Mouse (Mus musculus) gastrocnemius, postnatal 36 days (tissue): ENCODE measurements around the gene N4bp2. TPM values are rescaled to one million over a fixed set of nuclear protein-coding genes. Genes with fewer than 3 reads are reported as not detected.

Source experiments
- DNase-seq, 2 experiments: peaks; one replicate each; pipeline ENCODE4 v3.0.0; 2022
- intact Hi-C: fragments of 180-260 bp; cut with DNase I; formaldehyde crosslinking; loops from one replicate; pipeline ENCODE4 v1.15.1; 2025
- total RNA-seq, 2 experiments: library from RNA; stranded (reverse); gene quantifications; 2 replicates each; pipeline ENCODE4 v1.2.3; 2021

Gene N4bp2
- total RNA-seq, 2 experiments from 2014 or later: 6.5 to 9.1 TPM

DNA sequence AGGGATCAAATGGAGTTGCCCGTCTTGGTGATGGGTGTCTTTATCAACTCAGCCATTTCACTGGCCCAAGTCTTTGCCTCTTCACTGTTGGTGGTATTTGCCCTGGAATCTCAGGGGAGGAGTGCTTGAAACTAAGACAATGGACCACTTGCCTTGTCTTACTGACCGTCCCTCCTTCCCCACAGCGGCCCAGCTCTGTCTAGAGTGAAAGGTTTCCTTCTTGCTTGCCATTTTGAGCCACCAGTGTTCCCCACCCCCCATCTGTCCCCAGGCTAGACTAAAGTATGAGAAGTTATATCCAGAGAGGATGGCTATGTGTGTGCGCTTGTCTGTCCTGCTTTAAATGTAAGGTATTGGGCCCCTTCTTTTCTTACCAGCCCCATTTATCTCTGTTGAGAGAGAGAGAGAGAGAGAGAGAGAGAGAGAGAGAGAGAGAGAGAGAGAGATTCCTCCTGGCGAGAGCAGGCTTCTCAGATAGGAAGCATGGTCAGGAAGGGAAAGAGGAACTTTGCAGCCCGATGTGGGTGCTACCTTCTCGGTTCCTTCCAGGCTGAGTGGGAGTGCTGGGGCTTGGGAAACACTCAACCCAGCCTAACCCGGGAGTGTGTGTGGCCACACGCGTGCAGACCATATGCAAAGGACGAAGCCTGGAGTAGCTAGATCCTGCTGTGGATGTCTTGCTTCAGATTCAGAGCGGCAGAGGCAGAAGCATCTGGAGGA lies 97.1 kb downstream of the N4bp2 start:
- intact Hi-C loops: no loop called here
- no peak for DNase-seq

DNA sequence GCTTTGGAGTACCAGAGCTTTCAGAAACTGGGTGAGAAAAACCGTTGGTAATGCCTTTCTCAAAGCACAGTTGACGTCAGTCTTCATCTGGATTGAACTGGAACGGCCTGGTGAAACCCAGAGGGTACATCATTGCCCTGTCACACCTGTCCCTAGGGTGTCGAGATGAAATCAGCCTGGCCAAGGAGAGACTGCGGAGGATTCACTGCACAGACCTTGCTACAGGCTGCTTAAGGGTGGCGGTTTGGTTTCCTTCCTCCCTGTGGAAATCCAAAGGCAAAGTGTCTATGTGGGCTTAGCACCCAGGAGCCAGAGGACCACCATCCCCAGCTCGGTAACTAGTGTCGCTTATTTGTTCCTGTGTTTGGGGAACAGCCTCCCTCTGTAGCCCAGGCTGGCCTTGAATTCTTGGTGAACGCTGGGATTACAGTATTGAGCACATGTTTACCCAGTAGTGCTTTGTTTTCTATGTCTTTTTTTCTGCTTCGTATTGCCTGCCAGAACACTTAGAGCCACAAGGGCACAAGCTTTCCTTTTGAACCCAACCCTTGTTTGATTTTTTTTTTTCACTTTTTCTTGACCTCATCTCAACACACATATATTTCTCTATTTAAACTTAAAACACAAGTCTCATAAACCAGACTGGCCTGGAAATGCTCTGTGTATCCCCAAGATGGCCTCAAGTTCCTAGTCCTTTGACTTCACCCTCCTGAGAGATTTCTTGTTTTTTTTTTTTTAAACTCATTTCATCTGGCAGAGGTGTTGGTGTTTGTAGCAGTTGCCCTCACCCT lies 98.0 kb downstream of the N4bp2 start, which contains the start of gene Rhoh:
Rhoh (plus strand) TSS at position 60 of the 791 bp plus-strand sequence.
- intact Hi-C loops: no loop called here
- DNase-seq: no peak

DNA sequence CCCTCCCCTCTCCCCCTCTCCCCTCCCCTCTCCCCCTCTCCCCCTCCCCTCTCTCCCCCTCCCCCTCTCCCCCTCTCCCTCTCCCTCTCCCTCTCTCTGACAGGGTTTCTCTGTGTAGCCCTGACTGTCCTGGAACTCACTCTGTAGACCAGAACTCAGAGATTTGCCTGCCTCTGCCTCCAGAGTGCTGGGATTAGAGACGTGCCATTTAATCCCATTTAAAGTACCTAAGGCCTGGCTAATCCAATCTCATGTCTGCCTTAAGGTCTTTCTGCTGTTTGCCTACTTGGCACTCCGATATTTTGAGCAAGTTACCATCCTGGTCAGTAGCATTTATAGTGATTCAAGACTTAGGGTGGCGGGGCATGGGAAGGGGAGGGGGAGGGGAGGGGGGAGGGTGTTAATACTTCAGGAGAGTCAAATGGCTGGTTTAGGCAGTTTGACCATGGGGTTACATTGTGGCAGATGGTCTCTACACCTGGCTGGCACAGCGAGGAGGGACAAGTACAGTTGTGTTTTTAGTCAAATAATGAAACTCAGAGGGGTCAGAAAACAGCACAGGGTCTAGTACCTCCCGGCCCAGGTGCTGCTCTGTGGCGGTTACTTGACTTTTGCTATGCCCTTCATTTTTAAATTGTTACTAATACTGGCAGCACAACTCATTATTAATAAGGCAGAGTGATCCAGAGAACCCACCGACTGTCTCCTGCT lies 99.1 kb downstream of the N4bp2 start:
- intact Hi-C loops: no loop called here
- no peak for DNase-seq

DNA sequence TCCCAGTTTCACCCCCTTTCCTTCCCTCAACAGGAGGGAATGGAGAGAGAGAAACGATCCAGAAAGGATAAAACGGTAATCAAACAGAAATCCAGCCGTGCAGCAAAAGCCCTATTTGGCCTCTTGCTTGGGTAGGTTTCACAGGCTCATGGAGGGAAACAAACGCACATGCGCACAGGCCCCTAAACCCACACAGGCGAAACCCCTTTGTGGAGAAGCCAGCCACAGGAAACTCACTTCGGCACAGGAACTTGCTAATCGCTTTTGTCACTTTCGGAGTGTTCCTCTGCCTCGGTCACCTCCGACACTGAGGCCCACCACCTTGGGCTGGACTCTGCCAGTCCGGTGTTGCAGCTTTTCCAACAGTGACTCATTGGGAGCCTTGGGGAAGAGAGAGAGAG lies 100.0 kb downstream of the N4bp2 start:
- DNase-seq: peak; percentile 9 to 21
- intact Hi-C loops: no loop called here

DNA sequence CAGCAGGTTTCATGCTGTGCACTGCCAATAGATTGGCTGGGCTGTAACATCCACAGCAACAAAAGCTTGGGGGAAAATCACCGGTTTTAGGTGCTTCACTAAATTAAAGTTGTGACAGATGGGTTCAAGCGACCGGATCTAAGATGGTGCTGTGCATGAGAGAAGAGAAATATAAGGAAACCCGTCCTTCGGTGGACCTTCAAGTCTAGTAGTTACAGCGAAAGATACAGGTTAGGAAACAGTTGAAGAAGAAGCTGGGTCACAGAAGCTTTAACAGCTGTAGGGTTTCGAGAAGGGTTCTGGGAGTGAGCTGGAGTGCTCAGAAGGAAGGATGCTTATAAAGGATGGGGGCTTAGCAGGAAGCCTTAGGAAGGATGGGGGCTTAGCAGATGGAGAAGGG lies 101.2 kb downstream of the N4bp2 start:
- DNase-seq: no peak
- intact Hi-C loops: no loop called here

DNA sequence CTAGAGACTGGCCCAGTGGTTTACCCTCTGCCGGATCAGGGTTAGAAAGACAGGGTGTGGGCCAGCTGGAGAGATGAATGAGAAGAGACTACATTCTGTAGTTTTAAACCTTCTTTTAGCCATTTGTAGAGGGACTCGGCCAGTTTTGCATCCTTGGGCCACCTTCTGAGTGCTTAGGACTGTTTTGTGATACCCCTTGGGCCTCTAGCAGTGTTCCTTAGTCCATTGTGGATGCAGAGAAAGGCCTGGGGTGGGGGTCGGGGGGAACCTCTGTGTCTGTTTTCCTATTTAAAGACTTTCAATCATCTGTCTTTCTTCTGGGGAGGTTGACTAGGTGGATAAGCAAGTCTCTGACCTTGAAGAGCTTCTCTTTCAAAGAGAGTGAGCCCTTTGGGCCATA lies 101.6 kb downstream of the N4bp2 start:
- no peak for DNase-seq

DNA sequence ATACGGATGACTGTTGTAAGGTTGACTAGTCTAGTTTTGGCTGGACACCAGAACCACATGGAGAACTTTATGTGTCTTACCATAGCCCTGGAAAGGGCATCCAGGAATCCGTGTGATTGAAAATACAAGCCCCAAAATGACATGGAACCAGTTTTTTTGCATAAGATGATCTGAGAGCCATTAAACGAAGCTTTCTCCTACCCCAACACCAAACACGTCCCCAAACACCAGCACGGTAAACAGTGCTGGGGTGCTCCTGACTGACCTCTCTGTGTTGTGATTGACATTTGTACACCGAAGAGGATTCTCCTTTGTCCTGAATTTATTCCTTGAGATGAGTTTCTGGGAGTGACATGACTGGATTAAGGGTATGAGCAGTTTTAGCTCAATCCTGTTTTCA lies 103.3 kb downstream of the N4bp2 start:
- DNase-seq: no peak
- intact Hi-C loops: no loop called here

More for the DNA sequence above, 101.6 kb downstream of the N4bp2 start:
- intact Hi-C loops: no loop called here

DNA sequence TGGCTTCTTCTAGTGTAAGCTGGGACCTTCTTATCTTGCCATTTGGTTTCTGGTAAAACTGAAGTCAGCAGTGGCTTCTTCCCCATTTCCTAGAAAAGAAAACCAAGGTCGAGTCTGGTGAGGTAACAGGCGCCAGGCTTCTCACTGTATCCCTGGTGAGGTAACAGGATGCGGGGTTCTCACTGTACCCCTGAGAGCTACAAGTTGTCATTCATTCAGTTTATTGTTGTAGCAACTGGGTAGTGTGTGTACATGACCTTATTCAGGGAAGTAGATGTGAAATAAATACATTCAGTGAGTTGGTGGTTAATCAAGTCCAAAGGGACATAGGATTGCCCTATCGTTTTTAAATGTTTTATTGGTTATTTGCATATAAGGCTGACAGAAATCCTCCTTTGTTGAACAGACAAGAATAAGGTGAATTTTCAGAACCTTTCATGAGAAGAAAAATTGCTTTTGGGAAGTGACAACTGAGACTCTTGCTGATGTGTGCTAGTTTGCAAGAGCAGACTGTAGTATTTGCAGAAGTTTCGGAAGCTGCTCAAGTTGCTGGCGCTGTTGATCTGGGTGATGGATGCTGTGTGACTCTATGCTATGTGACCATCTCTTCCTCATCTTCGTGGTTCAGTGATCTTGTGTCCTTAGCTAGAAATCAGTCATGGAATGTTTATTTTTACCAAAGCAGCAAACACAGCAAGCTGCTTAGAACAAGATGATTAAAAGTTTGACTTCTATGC lies 104.2 kb downstream of the N4bp2 start:
- DNase-seq: no peak
- intact Hi-C loops: no loop called here

DNA sequence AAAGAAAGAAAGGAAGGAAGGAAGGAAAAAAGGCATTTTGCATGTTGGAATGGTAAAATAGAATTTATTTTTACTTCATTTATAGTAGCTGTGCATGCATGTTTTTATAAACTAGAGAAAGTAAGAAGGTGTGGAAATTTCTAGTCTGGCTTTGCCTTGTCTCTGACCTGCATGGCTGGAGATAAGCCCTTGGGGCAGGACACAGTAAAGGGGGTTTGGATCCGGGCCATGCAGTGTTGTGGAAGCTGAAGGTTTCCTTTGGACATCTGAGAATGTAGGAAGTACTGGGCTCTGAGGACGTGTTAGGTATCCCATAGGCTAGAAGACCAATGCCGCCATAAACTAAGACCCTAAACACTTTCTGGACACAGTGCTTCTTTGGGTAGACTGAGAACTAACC lies 105.1 kb downstream of the N4bp2 start:
- DNase-seq: no peak
- intact Hi-C loops: no loop called here

DNA sequence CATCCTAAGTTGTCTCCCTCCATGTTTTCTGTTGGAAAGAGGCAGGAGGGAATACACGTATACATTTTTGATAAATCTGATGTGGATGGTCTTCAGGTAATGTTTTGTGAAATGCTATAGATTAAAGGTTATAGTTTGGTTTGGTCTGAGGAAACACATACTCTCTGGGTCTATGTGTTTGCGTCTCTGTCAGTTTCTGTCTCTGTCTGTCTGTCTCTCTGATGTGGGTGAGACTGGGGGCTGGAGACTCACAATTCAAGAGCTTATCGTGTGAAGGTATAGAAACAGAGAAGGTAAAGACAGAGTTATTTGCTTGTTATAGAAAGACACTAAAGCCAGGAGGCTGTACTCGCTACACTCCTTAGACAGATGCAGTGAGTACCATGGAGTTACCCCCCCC lies 106.3 kb downstream of the N4bp2 start:
- DNase-seq: no peak
- intact Hi-C loops: no loop called here

DNA sequence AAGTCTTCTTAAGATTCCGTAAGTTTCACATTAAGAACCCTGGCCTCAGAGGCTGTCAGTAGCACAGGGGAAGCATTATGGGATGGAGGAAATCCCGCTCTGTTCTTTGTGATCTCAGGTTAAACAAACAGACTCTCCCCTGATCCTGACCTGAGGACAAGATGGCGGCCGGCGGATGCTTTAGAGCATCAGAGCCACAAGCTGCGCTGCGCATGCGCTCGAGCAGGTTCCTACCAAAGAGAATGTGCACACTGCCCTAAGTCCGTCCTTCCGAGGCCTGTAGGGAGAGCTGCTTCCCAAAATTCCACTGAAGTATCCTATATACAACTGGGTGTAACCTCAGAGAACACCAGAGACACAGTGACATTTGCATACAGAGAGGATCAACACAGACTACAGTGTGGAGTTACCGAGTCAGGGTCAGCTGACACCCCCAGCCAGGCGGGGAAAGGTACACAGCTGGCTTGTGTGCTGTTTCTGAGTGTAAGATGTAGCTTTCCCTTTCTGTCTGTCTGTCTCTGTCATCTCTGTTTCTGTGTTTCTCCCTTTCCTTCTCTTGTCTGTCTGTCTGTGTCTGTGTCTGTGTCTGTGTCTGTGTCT lies 108.1 kb downstream of the N4bp2 start:
- intact Hi-C loops: no loop called here
- DNase-seq: no peak

DNA sequence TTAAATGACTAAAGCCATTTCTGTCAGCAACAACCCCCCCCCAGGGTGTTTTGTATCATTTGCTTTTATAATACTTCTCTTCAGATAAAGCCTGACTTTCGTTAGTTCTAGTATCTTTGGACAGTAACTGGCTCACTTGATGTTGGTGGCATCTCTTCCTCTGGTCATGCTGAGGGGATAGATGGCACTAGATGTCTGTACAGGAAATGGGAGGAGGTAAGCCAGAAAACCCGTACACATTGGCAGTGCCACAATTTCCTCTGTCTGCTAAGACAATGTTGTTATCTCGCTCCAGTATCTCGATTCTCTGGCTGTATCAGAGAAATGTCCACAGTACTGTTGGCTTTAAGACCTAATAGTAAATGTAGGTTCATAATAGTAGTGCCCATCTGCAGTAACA lies 109.9 kb downstream of the N4bp2 start:
- no peak for DNase-seq
- intact Hi-C loops: no loop called here

DNA sequence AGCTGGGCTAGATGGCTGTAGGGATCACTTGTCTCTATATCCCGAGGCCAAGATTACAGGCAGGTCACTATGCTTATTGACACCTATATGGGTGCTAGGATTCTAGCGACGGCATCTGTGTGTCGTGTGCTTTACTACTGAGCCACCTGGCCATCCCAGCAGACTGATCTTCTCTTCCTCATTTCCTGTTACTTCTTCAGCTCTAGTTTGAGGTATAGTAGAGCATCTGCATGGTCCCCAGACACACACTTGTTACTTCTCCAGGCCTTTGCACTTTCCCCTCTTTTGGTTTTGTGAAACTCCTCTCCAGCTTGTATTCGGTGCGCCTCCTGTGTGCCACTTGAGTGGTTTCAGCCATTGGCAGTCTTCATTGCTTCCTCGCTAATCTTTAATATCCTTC lies 111.9 kb downstream of the N4bp2 start:
- intact Hi-C loops: no loop called here
- DNase-seq: no peak

DNA sequence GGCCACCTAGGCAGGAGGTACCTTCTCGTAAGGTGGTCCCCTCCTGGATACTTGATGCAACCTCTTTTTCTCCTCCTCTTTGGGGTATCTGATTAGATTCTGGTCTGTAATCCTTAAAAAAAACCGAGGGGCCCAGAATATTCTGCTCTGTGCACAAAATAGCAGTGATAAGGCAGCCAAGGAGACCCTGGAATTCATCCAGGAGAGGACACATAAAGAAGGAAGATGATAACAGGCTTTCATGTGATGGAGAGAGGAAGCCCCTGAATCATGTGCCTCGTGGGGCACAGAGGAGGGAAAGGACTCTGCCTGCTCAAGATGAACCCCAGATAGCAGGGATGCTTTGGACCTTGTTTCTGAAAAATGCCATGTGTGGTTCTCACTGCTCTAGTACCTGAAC lies 115.0 kb downstream of the N4bp2 start:
- intact Hi-C loops: no loop called here

More for the DNA sequence above, 115.0 kb downstream of the N4bp2 start:
- no peak for DNase-seq

Other genes with a start within 250 kb of the N4bp2 start
- gene Smim14, start 226.3 kb upstream of the N4bp2 start, total RNA-seq: 10 to 100 TPM; 29.5 to 32.5 TPM
- gene Ube2k, start 226.3 kb upstream of the N4bp2 start, total RNA-seq: 10 to 100 TPM; 55.2 to 58.7 TPM
- gene Pds5a, start 65.2 kb upstream of the N4bp2 start, total RNA-seq: 10 to 100 TPM; 37.5 to 43.4 TPM
- gene Rhoh, start 97.7 kb downstream of the N4bp2 start, total RNA-seq: under 1 TPM; 0.07 to 0.92 TPM
- 10 to 100 TPM; 12.6 to 19.5 TPM for gene Chrna9, start 171.4 kb downstream of the N4bp2 start, total RNA-seq
- gene 9130230L23Rik, start 240.8 kb downstream of the N4bp2 start, total RNA-seq: not detected